Mouse (Mus musculus): ENCODE measurements at regions not wholly inside any gene's neighbourhood (a gene's known extent, or its start where the extent isn't known, plus 50 kb on each side); places are given as distances from the start of the nearest gene placed in this dataset.
"Not testable (repeated sequence)": the region's sequence is repeated elsewhere in the genome, so short reads cannot be mapped to it uniquely, and the experiment has no call there.

DNA sequence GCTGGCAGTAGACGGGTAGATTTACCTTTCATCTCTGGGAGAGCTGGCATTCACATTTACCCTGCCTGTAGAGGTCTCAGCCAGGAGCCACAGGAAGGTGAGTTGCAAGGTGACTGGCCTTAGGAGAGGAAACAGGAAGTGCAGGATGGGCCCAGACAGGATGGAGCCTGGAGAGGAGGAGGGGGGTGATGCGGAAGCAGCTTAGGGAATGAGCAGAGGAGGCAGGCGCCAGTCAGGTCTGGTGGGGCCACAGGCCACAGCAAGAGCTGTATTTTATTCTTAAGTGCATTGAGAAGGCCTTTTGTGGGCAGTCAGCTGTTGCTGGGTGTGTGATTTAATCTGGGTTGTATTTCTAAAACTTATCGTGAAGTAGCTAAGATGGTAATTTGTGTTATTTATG, 108.2 kb upstream of the Nxpe4 start:
- DNase-seq, result no peak

DNA sequence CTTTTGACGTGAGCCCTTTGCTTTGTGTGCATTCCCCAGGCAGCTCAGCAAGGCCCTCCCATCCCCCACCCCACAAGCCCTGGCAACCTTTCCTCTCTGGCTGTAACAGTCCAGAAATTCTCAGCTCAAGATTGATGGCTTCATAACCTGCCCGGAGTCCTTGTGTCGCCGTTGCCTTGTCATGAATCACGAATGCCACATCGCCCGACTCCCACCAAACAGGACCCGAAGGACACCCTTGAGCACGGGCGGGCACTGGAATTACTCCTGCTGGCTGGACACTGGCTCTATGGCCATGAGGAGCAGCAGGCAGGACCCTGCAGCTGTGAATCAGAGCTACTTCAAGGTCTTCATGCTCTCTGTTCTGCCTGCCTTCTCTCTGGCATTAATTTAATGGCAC, 106.6 kb upstream of the Nxpe4 start:
- DNase-seq, result no peak

DNA sequence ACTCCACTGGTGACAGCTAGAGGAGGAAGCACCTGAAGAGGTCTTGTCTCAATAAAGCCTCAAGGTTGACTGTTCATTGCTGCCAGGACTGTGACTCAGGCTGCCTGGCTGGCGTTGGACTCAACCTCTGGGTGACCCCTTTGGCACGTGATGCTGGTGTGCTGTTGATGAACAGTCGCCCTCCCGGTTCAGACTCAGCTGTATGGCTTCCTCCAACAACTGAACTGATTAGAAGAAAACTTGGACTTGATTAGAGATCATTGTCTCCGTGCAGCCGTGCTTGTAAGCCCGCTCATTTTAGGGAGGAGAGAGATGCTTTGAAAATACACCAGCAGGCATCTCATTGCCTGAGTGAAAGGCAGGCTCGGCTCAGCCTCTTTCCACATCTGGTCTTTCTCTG, 103.2 kb upstream of the Nxpe4 start:
- no peak for DNase-seq

DNA sequence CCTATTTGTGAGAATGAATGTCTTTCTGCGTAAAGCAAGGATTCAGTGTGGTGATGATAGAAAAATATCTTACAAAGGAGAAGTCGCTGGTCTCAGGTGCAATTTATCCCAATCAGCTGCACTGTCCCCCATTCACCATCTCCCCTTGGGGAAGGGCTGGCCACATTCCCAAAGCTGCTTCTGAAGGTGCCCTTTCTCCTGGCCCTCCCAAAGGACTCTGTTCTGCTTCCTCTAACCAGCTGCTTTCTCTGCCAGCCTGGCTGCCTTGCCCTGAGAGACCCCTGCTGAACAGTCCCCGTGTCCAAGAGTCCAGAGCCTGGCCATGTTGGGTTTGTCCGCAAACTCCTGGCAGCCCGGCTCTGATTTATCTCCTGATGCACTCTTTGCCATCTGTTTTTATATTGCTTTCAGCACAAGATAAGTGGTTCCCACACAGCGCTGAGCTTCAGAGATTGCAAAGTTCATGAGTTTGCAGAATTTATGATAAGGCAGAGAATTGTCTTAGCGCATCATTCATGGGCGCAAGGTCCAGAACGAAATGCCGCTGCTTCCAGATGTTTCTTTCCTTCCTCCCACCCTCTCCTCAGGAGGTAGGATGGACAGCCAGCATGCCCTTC, 102.2 kb upstream of the Nxpe4 start:
- DNase-seq, result no peak

DNA sequence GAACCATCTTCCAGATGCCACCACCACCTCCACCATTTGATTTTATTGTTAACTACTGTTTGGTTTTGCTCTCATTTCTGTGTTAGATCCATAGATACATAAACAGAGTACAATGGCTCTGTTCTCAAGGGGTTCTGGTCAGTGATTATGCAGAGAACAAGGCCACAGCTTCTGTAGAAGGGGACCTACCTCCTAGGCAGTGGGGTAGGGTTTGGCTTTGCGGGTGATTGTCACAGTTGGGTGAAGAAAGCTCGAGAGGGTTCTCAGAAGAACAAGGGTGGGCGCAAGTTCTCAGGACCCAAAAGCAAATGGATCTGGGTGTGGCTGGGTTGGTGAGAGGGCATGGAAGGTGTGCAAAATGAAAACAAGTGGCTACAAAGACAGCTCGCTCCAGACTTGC, 100.8 kb upstream of the Nxpe4 start:
- no peak for DNase-seq

DNA sequence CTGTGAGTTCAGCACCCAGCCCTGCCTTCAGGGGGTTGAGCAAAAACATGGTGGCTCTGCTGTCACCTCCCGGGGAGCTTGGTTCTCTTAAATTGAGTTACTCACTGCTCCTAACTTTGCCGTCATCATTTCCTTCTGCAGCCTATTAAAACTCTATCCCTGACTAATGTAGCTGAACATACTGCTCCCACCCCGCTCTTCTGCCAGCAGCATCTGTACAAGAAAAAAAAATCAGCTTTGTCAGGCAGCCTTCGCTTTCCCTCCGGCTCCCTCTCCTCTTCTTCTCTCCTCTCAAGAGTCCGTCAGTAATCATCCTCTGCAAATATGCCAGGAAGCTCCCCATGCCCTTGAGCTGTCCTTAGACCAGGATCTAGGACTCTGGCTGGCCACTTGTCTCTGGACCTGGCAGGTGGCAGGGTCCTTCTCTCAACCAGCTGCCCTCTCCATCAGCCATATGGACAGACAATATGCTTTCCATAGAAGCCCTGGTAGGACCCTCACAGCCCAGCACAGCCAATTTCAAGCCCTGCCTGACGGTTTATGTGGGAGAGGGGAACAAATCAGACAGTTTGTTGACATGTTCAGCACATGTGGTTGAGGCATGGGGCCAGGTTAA, 95.0 kb upstream of the Nxpe4 start:
- DNase-seq, result no peak

- DNase-seq, result no peak
These were observed 89.2 kb upstream of the Nxpe4 start for GRCm38 (mm10) chr9:48072592-48072991.

DNA sequence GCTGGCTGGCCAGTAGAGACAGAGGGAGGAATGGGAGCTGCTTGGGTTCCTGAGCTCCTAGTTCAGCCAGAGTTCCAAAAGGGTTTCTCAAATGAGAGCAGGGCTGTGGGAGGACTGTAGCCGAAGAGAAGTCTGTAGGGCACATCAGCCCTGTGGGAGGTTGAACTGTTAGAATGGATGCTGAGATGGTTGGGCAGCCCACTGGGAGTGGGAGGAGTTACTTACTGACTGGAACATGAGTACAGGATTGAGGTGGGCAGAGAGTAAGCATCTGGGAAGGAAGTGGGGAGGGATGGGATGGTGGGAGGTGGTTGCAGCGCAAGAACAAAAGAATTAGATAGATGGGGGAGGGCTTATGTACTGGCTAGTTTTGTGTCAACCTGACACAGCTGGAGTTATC, 88.7 kb upstream of the Nxpe4 start:
- DNase-seq, result no peak

DNA sequence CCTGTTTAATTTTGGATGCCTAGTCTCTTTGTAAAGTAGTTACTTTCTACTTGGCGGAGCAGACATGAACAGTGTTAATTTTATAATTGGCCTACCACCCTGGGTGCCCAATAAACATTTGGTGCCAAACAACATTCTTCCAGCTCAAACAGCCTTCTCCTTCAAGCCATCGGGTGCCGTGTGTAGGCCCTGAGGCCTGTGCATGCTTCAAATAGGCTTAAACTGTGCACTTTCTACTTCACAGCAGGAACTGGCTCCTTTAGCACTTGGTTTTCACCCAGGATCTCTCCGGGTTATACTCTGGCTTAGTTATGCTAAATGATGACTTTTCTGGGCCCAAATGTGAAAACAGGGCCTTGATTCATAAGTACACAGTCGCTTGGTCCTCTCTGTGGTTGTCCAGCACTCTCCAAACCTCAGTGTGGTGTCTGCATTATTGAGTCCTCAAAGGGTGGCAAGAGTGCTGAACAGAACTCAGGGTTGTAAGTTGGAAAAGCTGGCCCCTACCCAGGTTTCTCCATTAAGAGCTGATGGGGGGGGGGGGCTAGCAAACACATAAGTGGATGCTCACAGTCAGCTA, 86.1 kb upstream of the Nxpe4 start:
- DNase-seq, result no peak

DNA sequence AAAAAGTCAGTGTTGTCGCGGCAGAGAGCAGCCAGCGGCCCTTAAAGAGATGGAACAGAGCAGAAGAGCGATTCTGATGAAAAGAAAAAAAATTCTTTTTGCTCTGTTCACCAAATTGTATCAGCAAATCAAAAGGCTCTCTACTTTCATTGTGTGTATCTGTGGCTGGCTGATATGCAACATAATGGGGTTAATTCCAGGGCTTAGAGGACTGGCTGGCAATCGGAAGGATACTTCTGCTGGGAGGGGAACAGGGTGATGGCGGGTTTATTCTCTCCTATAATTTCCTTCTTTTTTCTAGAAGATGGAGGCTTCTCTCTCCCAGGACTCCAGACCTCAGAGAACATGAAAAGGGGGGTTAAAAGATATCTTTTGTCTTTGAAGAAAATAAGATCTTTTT, 79.4 kb upstream of the Nxpe4 start:
- DNase-seq, result no peak

DNA sequence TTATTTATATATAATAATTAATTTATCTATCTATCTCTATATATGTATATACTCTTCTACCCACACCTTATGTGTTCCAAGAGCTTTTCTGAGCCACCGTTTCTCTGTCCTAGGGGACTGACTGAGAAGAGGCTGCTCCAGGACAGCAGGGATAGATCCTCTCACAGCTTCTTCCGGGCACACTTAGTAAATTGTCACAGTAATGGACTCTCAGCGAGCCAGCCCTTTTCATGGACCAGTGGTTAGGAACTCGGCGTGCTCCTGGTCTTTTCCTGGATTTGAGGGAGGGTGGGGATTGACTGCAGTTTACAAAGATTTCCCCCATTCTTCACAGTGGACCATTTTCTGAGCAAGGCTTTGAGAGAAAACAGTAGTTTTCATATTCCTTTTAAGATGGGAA, 77.6 kb upstream of the Nxpe4 start:
- DNase-seq, result not testable (repeated sequence)

- DNase-seq, result no peak
These were observed 72.2 kb upstream of the Nxpe4 start for GRCm38 (mm10) chr9:48089661-48090060.

DNA sequence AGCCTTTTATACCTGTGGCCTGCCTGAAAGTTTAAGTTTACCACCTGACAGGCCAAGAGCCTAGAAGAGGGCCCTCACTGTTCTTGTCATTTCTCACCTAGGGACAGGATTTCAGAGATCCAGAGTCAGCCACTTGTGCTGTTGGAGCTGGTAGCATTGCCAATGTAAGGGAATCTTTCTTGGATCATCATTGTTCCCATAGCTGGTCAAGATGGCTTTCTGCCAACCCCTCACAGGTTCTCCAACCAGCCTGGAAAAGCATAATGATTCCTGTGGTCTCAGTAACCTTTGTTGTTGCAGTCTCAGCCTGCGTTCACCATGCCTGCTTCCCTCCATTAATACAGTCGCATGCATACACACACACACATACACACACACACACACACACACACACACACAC, 67.1 kb upstream of the Nxpe4 start:
- DNase-seq, result no peak

- DNase-seq, result no peak
These were observed 62.0 kb upstream of the Nxpe4 start for GRCm38 (mm10) chr9:48099846-48100245.

GRCm38 (mm10) chr9:48106441-48107167, 55.2 kb upstream of the Nxpe4 start:
- no peak for DNase-seq

GRCm38 (mm10) chr9:48108994-48109619, 52.7 kb upstream of the Nxpe4 start:
- DNase-seq, result no peak

- DNase-seq, result peak; percentile 59
These were observed 50.4 kb upstream of the Nxpe4 start for GRCm38 (mm10) chr9:48111316-48111890.

Measured in cerebellum, adult 8-10 months (tissue).